Mouse (Mus musculus) frontal cortex, adult 2 months (tissue): ENCODE results near the gene Col7a1. TPM values are rescaled to one million over a fixed set of nuclear protein-coding genes. Genes with fewer than 3 reads are reported as not detected.

ENCODE experiments used
- DNase-seq, 2 experiments: peaks; one replicate each; pipeline ENCODE4 v3.0.0; 2022; ENCODE audit warnings: low spot score in 1 of 2; ENCODE audit errors: extremely low spot score in 1 of 2
- polyA plus RNA-seq: library from polyadenylated mRNA; depleted of rRNA; stranded (reverse); fragments of >200 nt; gene quantifications from 2 replicates; pipeline ENCODE4 v1.2.3, GENCODE M21; 2012; rRNA removed

Gene Col7a1
- polyA plus RNA-seq, result 12.1 and 13.2 TPM in 2 replicates

DNA sequence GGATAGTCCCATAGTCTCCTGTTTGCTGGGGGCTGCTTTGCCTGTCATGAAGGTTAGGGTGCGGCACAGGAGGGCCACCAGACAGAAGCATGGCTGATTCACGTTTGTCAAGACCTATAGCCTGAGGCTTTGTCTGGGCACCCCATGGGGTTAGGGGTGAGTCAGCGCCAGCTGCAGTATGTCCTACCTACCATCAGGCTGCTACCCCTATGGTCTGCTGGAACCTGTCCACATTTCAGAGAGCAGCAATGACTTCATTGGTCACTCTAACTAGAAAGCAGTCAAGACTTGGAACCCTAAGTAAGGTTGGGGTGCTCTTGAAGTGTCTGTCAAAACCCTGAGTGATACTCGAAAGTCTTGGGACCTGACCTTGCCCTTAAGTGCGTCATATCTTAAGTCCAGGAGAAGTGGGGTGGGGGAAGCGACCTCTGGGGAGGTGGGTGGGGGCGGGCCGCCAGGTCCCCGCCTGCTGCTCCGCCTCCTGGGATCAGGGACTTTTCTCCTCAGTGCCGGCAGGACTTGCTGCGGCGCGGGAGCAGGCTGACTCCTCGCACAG lies at the start of gene Col7a1:
Gene Col7a1, plus strand, starts transcription at position 506 of the 556 bp plus-strand sequence.
- DNase-seq, result no peak

DNA sequence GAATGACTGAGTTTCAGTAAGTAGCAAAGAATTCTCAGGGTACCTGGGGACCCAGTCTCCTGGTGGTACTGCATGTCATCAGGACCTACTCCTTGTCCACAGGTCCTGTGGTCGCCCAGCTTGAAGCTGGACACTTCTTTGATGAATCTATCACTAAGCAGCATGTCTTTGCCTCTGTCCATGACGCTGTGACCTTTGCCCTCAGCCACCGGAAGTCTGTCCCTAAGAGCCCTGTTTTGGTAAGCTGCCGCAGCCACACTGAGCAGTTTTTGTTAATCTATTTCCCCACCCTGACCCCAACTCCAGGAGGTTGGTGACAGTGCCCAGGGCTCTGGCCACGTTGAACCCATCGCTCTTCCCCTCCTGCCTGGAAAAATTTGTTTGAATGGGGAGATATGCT lies 41.1 kb upstream of the Col7a1 start:
- DNase-seq, result no peak

DNA sequence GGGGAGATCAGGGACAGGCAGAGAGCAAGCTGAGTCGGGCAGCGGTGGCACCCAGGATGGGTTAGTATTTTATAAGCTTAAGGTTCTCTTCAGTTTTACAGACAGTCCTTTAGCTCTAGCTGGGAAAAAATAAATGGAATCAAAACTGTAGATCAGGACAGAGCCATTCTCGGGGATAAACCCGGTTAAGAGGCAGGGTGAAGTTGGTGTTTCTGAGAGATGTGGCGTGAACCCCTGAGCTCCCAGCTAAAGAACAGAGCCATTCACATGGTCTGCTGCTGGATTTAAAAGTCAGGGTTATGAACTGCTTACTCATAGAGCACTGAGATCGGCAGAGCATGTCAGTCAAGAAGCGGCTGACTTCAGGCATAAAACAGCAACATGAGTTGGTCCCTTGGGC lies 40.2 kb upstream of the Col7a1 start:
- no peak for DNase-seq

DNA sequence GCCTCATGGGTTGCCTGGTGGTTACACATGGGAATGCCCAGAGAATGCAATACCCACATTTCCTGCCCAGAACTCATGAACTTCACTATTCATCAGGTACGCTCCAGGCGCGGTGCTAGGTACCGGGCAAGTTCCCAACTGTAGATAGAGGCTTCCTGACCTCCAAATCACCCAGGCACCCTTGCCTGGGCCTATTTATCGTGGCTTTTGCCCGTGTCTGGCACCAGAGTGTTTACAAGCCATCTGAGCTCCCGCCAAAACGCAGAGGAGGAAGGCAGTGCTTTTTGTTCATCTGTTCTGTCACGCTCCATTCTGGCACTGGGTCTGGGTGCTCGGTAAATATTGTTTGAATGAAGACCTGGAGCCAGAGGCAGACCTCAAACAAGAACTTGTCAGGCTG lies 39.8 kb upstream of the Col7a1 start:
- DNase-seq, result no peak

DNA sequence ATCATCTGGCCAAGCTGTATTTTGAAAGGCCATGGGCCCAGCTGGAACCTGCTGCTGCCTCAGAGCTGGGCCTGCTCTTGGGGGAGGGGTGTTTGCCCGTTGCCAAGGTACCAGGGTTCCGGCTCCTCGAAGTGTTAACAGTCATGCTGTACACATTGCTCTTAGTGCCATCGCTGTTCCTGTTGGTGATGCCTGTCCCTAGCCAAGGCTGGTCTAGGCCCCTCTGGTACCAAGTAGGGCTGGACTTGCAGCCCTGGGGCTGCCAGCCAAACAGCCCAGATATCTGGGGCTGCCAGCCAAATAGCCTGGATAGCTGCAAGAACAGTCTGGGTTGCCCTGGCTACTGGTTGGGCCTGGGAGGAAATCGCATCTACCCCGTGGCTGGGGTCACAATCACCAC lies 38.9 kb upstream of the Col7a1 start, which contains the start of gene Tmem89:
Gene Tmem89, plus strand, starts transcription at position 129 of the 400 bp plus-strand sequence.
- DNase-seq, result peak; percentile 51 to 55

DNA sequence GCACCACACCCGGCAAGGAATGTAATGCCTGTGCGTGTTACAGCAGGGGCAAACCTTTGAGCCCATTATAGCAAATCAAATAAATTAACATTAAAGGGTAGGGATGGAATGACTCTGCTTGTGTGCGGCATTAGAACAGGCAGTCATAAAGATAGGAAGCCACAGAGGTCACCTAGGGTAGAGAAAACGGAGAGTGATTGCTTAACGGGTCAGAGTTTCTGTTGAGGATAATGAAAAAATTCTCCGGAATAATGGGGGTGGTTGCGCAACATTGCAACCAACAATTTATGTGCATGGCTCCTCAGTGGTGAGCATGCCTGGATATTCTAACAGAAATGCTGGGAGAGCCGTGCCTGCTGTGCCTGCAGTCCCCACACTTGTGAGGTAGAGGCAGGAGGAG lies 27.5 kb upstream of the Col7a1 start:
- no peak for DNase-seq

DNA sequence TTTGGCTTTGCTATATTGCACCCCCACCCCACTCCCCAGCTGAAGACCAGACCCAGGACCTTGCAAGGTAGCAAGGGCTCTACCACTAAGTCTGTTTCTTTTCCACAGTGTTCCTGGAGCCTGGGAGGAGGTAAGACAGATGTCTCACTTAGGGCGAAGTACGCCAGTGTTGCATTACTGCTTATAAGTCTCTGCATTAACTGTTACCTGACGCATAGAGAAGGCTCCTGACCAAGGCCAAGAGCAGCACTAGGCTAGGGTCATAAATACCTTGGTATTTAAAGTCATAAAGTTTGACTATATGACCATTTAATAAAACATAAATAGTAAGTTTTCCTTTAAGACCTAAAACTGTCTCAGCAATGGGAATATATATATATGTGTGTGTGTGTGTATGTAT lies 25.0 kb upstream of the Col7a1 start:
- no peak for DNase-seq

DNA sequence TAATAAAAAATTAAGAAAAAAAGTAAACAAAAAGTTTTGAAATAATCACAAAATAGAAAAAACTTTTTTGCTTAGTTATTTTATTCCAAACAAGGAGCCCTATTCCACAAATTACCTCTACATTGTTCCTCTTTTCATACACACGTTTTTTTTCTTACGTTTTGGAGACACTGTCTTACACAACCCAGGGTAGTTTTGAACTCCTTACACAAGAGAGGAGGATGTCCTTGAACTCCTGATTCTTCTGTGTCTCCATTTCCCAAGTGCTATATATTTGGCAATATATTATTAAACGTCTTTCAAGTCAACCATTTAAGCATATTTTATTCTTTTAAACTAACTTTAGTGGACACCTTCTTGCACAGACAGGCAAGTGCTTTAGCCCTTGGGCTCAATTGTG lies 17.4 kb upstream of the Col7a1 start:
- no peak for DNase-seq

DNA sequence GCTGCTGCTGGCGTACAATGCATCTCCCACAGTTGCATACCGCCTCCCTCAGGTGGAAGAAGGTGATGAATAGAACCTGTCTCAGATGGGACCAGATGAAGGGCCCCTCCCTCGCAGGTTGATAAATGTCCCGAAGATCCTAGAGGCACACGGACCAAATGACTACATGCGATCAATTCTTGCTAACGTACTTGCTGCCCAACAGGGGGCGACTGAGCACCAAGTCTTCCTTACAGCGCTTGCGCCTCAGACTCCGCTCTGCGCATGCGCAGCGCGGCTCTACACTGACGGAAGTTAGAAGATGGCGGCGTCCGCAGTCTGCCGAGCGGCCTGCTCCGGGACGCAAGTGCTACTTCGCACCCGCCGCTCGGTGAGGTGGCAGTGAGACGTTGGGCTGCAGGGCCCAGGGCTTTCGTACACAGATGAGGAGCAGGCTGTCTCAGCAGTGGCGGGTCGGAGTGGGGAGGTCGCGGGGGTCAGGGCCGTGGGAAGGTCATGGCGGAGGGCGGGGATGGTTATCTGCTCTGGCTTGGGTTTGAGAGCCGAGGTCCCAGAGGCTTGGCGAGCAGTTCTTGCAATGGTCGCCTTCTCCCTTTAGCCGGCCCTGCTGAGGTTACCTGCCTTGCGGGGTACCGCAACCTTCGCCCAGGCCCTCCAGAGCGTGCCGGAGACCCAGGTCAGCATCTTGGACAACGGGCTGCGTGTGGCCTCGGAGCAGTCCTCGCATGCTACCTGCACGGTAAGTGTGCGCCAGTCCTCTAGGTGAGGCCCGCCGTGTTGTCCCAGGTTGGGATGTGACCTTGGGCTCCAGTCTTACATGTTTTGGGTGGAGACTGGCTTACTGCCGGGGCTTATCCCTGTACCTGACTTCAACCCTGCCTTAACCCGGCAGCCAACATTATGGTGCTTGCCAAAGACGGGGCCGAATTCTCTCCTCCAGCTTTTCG lies 16.7 kb upstream of the Col7a1 start, which contains the start of gene Uqcrc1:
Gene Uqcrc1, plus strand, starts transcription at position 216 of the 947 bp plus-strand sequence.
- peak; percentile 85 to 97 for DNase-seq

DNA sequence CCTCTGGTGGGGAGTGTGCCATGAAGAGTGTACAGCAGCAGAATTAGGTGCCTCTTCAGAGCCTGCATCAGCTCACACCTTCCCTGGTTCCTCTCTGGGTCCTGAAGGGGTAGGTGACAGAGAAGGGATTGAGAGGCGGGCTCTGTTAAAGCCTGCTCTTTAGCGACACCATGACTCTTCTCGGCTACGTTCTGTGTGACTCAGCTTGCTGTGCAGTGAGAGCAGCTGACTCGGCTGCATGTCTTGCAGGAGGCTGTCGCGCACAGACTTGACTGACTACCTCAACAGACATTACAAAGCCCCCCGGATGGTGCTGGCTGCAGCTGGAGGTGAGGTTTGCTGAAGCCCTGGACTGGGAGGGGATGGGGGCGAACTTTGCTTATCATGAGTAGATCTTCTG lies 8.3 kb upstream of the Col7a1 start:
- peak in 1 of 2 experiments; percentile 41 for DNase-seq

DNA sequence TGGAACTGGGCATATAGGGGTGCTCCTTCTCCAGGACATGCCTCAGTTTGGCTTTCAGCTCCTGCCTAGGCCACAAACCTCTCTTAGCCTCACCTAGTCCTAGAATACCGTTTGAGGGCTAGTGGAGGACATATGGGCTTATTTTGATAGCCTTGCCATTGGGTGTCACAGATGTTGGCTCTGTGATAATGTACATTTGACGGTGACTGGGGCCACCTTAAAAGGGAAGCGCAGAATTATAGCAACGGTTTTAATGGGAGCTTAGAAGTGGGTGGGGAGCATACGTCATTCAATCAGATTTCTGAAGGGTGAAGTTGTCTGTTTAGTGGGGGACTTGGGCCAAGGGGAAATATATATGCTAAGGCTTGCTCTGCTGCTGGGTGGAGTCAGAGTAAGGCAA lies 7.8 kb upstream of the Col7a1 start:
- no peak for DNase-seq

DNA sequence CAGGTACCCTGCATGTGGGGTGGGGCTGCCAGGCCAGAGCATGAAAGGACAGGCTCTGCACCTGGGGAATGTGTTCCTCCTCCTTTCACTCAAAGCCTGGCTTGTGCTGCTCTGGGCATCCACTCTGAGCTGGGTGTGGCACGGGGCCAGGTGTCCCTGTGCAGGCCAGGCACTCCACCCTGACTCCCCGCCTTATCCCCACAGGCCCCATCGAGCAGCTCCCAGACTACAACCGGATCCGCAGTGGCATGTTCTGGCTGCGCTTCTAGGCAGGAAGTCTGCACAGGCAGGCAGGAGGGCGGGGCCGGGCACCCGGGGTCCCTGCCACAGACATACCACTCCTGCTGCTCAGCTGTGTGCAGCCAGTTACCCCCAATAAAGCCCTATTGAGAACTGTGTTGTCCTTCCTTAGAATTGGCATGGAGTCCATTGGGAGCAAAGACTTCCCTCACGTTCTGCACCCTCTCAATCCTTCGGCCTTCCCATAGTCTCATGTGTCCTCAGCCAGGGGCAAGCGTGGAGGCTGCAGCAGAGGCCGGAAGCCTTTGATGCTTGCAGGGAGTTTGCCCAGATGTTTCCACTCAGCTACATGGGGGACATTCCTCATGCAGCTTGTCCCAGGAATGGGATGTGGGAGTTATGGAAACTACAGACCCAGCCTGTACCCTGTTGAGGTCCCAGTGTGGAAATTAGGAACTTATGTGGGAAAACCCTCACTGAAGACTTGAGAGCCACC lies 4.0 kb upstream of the Col7a1 start:
- DNase-seq, result no peak

DNA sequence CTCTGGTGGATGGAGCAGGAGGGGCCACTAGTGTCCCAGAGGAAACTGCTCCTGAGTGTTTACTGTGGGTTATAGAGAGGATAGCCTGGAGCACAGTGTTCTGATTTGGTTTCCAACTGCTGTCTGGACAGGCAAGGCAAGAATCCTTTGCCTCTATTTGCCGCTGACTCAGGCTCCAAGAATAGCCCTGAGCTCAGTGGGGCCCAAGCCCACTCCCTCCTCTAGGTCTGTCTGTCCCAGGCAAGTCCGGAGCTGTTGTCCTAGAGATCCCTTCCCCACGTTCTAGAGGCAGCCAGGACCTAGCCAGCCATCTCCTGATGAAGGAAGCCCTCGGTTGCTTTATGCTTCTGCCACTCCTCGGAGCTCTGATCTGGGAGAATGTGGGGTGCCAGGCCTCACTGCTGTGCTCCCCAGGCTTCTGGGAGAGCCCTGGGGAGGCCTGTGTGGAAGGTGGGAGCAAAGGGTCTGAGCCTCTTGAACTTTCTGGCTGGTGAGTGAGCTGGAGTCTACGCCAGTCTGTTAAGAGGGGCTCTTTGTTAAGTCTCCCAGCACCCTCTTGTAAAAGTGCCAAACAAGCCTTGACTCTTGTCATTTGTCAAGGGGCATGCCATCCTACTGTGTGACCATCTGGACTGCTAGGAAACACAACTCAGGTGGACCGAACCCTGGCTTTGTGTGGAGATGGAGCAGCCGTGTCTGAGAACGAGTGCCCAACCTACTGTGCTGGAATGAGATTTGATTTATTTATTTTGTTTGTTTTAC lies 3.2 kb upstream of the Col7a1 start:
- no peak for DNase-seq

DNA sequence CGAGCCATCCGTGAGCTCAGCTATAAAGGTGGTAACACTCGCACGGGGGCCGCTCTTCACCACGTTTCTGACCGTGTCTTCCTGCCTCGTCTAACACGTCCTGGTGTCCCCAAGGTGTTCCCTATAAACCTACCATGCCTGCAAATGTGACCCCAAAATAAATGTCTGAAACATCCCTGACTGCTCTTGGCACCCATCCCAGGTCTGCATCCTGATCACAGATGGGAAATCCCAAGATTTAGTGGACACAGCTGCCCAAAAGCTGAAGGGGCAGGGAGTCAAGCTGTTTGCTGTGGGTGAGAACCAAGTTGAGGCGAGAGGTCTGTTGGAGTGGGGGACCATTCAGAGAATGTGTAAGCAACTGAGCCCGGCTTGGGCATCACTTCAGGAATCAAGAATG lies 1.9 kb downstream of the Col7a1 start:
- DNase-seq, result no peak

DNA sequence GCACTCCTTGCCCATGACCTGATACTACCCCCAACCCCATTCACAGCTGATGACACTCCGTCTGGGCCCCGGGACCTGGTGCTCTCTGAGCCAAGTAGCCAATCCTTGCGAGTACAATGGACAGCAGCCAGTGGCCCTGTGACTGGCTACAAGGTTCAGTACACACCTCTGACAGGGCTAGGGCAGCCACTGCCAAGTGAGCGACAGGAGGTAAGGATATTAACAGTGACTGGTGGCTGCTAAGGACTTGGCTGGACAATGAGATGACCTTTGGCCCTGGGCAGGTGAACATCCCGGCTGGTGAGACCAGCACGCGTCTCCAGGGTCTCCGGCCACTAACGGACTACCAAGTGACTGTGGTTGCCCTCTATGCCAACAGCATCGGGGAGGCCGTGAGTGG lies 2.5 kb downstream of the Col7a1 start:
- no peak for DNase-seq

DNA sequence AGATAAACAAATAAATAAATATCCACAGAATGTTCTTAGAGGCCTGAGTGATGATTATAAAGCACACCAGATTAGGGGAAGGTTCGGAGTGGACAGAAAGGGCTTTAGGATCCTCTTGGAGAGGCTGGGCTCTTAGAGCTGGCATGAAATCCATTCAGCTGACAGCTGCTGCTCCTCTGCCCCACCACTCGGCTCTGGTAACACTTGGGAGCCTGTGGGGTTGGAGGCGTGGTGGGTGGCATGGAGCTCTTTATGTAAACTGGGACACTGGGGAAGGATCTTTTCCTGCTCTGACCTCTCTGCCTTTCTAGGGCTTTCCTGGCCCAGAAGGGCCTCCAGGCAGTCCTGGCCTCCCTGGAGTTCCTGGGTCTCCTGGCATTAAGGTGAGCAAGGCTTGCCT lies 10.2 kb downstream of the Col7a1 start:
- DNase-seq, result no peak

DNA sequence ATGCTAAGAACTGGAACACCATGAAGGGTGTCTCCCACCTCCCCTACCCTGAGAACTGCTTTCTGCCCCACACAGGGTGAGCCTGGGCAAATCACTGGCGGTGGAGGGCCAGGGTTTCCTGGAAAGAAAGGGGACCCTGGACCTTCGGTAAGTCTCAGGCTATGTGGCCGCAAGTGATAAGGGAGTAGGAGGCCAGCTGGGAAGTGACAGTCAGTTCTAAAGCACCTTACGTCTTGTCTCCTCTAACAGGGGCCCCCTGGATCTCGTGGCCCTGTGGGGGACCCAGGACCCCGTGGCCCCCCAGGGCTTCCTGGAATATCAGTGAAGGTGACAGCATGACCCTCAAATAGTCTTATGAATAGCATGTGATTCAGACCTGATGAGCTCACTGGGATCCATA lies 11.0 kb downstream of the Col7a1 start:
- no peak for DNase-seq

DNA sequence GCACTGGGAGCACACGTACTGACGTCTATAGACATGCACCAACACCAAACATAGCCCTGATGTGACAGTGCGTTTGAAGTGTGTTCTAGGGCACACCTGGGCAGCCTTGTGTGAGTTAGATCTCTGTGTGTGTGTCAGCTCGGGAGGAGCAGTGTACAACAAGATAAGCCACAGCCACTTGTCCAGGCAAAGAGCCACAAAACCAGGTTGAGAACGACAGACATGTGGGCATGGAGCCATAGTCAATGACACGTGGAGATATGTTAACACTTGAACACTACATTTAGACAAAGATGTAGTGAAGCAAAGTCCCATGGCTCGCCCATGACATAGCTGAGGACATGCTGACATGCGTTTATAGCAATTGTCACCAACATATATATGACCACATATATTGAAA lies 17.2 kb downstream of the Col7a1 start:
- DNase-seq, result no peak

DNA sequence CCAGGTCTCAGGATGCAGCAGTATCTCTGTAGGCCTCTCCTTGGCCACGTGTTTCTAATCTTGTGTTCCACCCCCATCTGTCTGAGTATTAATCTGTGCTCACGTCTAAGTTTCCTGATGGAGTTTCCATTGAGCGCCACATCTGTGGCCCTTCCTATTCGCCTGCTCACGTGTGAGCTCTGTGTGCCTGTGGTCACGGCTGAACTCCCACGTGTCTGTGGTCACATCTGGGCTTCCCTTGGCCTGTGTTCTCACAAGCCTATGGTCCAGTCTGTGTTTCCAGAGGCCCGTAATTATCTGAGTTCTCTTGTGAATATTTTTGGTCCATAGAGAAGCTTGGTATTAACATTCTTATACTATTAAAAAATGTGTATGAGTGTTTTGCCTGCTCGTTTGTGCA lies 23.1 kb downstream of the Col7a1 start:
- no peak for DNase-seq

DNA sequence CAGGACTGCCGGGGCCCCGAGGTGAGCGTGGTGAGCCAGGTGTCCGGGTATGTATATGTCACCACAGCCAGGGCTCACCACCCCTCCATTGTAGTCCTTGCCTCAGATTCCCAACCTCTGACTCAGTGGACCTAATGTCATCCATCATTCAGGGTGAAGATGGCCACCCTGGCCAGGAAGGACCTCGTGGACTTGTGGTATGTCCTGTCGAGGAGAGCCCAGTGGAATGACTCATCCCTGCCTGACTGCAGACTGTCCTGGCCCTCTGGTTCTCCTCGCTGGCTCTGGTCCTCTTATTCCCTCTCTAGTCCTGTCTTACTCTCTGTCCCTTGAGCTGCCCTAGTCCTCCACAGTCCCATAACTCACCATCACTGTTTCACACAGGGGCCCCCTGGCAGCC lies 24.6 kb downstream of the Col7a1 start:
- DNase-seq, result no peak

DNA sequence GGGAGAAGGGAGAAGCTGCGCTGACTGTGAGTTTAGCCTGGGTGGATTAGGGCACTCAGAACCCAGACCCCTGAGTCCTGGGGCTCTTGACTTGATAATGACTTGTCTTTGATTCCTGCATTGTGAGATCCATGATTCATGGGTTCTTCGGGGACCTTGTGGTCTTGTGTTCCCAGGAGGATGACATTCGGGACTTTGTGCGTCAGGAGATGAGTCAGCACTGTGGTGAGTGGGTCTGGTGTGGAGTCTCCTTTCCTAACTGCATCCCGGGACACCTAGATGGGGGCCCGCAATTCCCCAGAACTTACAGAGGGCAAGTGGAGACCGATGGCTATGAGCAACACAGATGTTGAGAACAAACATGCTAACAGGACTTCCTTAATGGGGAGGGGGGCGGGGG lies 29.1 kb downstream of the Col7a1 start:
- DNase-seq, result no peak
